Mouse (Mus musculus) neural tube, embryonic 12.5 days (tissue): Measurements from ENCODE around the gene Pmp22. TPM values are rescaled to one million over a fixed set of nuclear protein-coding genes. Genes with fewer than 3 reads are reported as not detected.

Source experiments
- ATAC-seq: fragments of 200-750 bp; cut with Nextera tagmentation; 2 replicates; pipeline ENCODE4 v1.8.0; 2017; ENCODE audit warnings: low read depth, mild to moderate bottlenecking, moderate TSS enrichment, moderate library complexity; ENCODE audit not compliant: low FRiP score
- H3K27ac ChIP-seq: fragments of 300-500 bp; sonication (generic); 2 replicates; pipeline ENCODE4 v1.5.1; 2016
- H3K27me3 ChIP-seq: fragments of 300-500 bp; sonication (generic); replicated peaks from 2 replicates; pipeline ENCODE4 v1.6.1; 2016; ENCODE audit warnings: mild to moderate bottlenecking
- H3K36me3 ChIP-seq: fragments of 300-500 bp; sonication (generic); 2 replicates; pipeline ENCODE4 v1.6.1; 2016; ENCODE audit warnings: mild to moderate bottlenecking
- H3K4me1 ChIP-seq: fragments of 300-500 bp; sonication (generic); 2 replicates; pipeline ENCODE4 v1.6.1; 2016
- H3K4me2 ChIP-seq: fragments of 300-500 bp; sonication (generic); replicated peaks from 2 replicates; pipeline ENCODE4 v1.6.1; 2016; ENCODE audit warnings: mild to moderate bottlenecking
- H3K4me3 ChIP-seq: fragments of 300-500 bp; sonication (generic); 2 replicates; pipeline ENCODE4 v1.5.1; 2016
- H3K9ac ChIP-seq: fragments of 300-500 bp; sonication (generic); 2 replicates; pipeline ENCODE4 v1.6.1; 2016; ENCODE audit warnings: mild to moderate bottlenecking
- H3K9me3 ChIP-seq: fragments of 300-500 bp; sonication (generic); 2 replicates; pipeline ENCODE4 v1.6.1; 2016; ENCODE audit warnings: mild to moderate bottlenecking
- WGBS: fragments of 180-500 bp; shearing (Covaris S2); methylation state at CpG from one replicate; pipeline ENCODE4 v1.1.7; 2016; 5-methylcytosine and 5-hydroxymethylcytosine counted together
- polyA plus RNA-seq: library from polyadenylated mRNA; unstranded; fragments of >200 nt; fragmentation: Nextera tagmentation; extraction: Ambion mirVana; gene quantifications from 2 replicates; pipeline ENCODE4 v1.2.1, GENCODE M21; 2016

Pmp22 gene
- polyA plus RNA-seq = 29.8 and 31.7 TPM in 2 replicates

DNA sequence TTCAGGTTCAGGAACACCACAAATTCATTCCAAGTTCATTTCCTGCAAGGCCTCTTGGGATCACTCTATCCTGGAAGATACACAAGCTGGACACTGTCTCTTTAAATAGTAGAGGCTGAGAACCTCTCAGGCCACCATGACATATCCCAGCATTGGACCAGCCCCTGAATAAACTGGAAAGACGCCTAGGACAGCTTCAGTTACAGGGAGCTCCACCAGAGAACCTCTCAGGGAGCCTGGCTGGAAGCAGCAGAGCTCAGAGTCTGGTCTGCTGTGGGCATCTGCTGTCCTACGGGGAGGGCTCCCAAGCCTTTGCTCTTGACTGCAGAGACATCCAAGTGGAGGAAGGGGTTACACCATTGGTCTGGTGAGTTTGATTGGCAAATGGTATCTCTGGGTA lies at the start of gene Pmp22:
TSS of gene Pmp22 (plus strand) at position 199 of the 400 bp plus-strand sequence.
- Histone ChIP-seq H3K4me3 (no peak within 1 kb of the TSS), H3K27ac (no peak within 1 kb of the TSS), H3K9me3 (no peaks in the 10 kb centered on the region), H3K9ac (no peak within 1 kb of the TSS), H3K4me2 (no peak within 1 kb of the TSS), H3K4me1 (peaks cover 26% of the 10 kb centered on the region), H3K27me3 (peaks cover 50% of the 10 kb centered on the region), H3K36me3 (no peaks in the 10 kb centered on the region)
- no peak for ATAC-seq
- WGBS = 76% methylated on average over 2 of the region's 2 CpGs

- no peak overlapping the region for H3K9ac ChIP-seq
- no peak overlapping the region for H3K4me2 ChIP-seq
- no peak for ATAC-seq
- H3K9me3 ChIP-seq = no peaks in the 10 kb centered on the region
- WGBS = 88% methylated on average over 3 of the region's 3 CpGs
- H3K27me3 ChIP-seq = no peaks in the 10 kb centered on the region
- H3K27ac ChIP-seq = no peak overlapping the region
- H3K36me3 ChIP-seq = no peaks in the 10 kb centered on the region
- H3K4me3 ChIP-seq = no peak overlapping the region
- no peaks in the 10 kb centered on the region for H3K4me1 ChIP-seq
Measured at GRCm38 (mm10) chr11:63084536-63084935, 44.2 kb upstream of the Pmp22 start.

DNA sequence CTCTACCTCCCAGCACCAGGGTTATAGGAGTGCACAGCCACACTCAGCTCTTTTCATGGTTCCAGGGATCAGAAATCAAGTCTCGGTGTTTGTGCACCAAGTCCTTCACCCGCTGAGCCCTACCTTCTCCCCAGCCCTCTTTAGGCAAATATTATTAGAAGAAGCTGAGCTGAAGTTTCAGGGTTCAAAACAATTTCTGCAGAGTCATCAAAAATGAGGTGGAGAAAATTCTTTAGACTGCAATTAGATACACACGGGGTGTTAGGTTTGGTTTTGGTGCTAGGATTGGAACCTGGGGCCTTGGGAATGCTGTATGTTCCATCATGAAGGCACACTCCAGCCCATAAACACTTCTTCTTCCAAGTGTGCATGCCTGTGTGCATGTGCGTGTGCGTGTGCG lies 40.1 kb upstream of the Pmp22 start:
- Histone ChIP-seq H3K4me2 (no peak overlapping the region), H3K4me1 (no peaks in the 10 kb centered on the region), H3K36me3 (no peaks in the 10 kb centered on the region), H3K27me3 (no peaks in the 10 kb centered on the region), H3K27ac (no peak overlapping the region), H3K9me3 (no peaks in the 10 kb centered on the region), H3K9ac (no peak overlapping the region), H3K4me3 (no peak overlapping the region)
- WGBS = 94% methylated on average over 6 of the region's 6 CpGs
- ATAC-seq = no peak

GRCm38 (mm10) chr11:63090210-63090609 lies 38.6 kb upstream of the Pmp22 start:
- Histone ChIP-seq H3K9ac (no peak overlapping the region), H3K4me2 (no peak overlapping the region)
- no peak for ATAC-seq

DNA sequence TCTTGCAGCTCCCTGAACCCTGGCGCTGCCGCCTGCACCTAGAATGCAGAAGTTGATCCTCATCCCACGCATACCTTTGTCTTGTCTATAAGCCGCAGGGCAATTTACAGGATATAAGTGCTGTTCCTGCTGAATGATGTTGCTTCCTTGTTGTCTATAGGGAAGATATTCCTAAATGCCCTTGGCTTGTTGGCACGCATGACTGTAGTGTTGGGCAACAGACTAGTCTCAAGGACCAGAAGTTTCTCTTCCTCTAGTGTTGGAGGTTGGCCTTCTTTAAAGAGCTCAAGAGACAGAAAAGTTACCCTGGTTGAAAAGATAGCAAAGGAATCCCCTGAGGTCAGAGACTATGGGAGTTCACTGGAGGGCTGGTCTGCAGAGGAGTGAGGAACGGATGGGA lies 37.8 kb upstream of the Pmp22 start:
- no peaks in the 10 kb centered on the region for H3K27me3 ChIP-seq
- ATAC-seq = no peak
- H3K4me1 ChIP-seq = no peaks in the 10 kb centered on the region
- no peaks in the 10 kb centered on the region for H3K9me3 ChIP-seq
- no peak overlapping the region for H3K27ac ChIP-seq
- H3K36me3 ChIP-seq = no peaks in the 10 kb centered on the region
- 94% methylated on average over 6 of the region's 6 CpGs for WGBS
- H3K4me2 ChIP-seq = no peak overlapping the region
- H3K4me3 ChIP-seq = no peak overlapping the region
- no peak overlapping the region for H3K9ac ChIP-seq

More at GRCm38 (mm10) chr11:63090210-63090609, 38.6 kb upstream of the Pmp22 start:
- Histone ChIP-seq H3K9me3 (no peaks in the 10 kb centered on the region), H3K36me3 (no peaks in the 10 kb centered on the region), H3K27me3 (no peaks in the 10 kb centered on the region), H3K27ac (no peak overlapping the region), H3K4me1 (no peaks in the 10 kb centered on the region), H3K4me3 (no peak overlapping the region)
- WGBS = 56% methylated on average over 4 of the region's 4 CpGs

DNA sequence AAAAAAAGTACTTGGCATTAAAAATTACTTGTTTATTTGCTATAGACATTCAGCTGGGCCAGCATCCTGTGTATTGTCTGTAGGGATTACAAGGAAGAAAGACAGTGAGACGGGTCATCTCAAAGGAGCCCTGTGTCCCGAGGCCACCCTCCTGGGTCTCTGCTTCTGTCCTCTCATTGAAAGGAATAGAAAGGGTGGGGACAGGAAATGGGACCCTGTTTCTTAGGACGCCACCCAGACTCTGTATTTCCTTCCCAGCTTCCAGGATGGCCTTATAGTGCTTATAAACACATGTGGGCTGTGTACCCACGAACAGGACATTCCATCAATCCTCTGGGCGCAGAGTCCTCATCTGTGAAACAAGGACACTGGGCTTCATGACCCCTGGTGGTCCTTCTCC lies 36.5 kb upstream of the Pmp22 start:
- Histone ChIP-seq H3K27me3 (no peaks in the 10 kb centered on the region), H3K9me3 (no peaks in the 10 kb centered on the region), H3K9ac (no peak overlapping the region), H3K4me3 (no peak overlapping the region), H3K4me2 (no peak overlapping the region), H3K36me3 (no peaks in the 10 kb centered on the region), H3K4me1 (no peaks in the 10 kb centered on the region), H3K27ac (no peak overlapping the region)
- ATAC-seq = no peak
- 69% methylated on average over 5 of the region's 5 CpGs for WGBS

GRCm38 (mm10) chr11:63093601-63094000 lies 35.2 kb upstream of the Pmp22 start:
- ATAC-seq = no peak
- Histone ChIP-seq H3K9ac (no peak overlapping the region), H3K9me3 (no peaks in the 10 kb centered on the region), H3K27ac (no peak overlapping the region), H3K4me1 (no peaks in the 10 kb centered on the region), H3K27me3 (no peaks in the 10 kb centered on the region), H3K36me3 (no peaks in the 10 kb centered on the region), H3K4me3 (no peak overlapping the region), H3K4me2 (no peak overlapping the region)
- WGBS = 76% methylated on average over 5 of the region's 5 CpGs

DNA sequence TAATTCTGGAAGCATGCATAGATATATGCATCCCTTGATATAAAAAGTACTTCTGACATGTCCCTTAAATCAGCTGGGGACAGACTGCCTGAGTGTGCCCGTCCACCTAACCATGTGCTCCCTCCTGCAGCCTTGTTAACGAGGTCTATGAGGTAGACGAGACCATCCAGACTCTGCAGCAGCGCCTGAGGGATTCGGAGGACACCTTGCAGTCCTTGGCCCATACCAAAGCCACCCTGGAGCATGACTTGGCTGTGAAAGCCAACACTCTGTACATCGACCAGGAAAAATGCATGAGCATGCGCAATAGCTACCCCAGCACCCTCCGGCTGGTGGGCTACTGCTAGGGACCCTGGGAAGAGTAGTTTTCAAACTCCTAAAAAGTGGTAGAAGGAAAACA lies 34.3 kb upstream of the Pmp22 start:
- Histone ChIP-seq H3K9ac (no peak overlapping the region), H3K4me1 (no peaks in the 10 kb centered on the region), H3K27ac (no peak overlapping the region), H3K27me3 (no peaks in the 10 kb centered on the region), H3K4me3 (no peak overlapping the region), H3K9me3 (no peaks in the 10 kb centered on the region), H3K36me3 (no peaks in the 10 kb centered on the region), H3K4me2 (no peak overlapping the region)
- 88% methylated on average over 8 of the region's 8 CpGs for WGBS
- no peak for ATAC-seq

GRCm38 (mm10) chr11:63098016-63098415 lies 30.8 kb upstream of the Pmp22 start:
- Histone ChIP-seq H3K27ac (no peak overlapping the region), H3K4me2 (no peak overlapping the region), H3K4me3 (no peak overlapping the region), H3K9me3 (no peaks in the 10 kb centered on the region), H3K36me3 (no peaks in the 10 kb centered on the region), H3K9ac (no peak overlapping the region), H3K4me1 (no peaks in the 10 kb centered on the region), H3K27me3 (no peaks in the 10 kb centered on the region)
- 73% methylated on average over 3 of the region's 3 CpGs for WGBS
- ATAC-seq = no peak

DNA sequence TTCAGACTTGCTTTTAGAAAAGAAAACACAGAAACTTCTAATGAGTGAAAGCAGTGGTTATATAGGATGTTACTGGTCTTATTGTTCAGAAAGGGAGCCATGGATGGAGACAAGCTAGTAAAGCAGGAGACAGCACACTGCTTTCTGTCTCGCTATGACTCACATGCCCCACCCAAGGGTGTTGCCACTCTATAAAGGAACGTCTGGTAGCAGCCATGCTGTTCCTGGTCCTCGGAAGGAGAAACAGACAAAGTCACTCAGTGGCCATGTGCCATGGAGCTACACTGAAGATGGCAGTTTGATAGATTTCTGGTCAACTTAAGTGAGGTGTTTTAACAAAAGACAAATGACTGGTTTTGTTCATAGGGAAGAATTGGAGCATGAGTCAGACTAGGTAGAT lies 29.4 kb upstream of the Pmp22 start:
- Histone ChIP-seq H3K4me3 (no peak overlapping the region), H3K27me3 (no peaks in the 10 kb centered on the region), H3K27ac (no peak overlapping the region), H3K4me1 (no peaks in the 10 kb centered on the region), H3K9ac (no peak overlapping the region), H3K4me2 (no peak overlapping the region), H3K9me3 (no peaks in the 10 kb centered on the region), H3K36me3 (no peaks in the 10 kb centered on the region)
- ATAC-seq = no peak
- WGBS = 87% methylated on average over 3 of the region's 3 CpGs

GRCm38 (mm10) chr11:63103256-63103655 lies 25.5 kb upstream of the Pmp22 start:
- no peak overlapping the region for H3K9ac ChIP-seq
- ATAC-seq = no peak
- H3K36me3 ChIP-seq = no peaks in the 10 kb centered on the region
- no peak overlapping the region for H3K27ac ChIP-seq
- no peaks in the 10 kb centered on the region for H3K9me3 ChIP-seq
- no peaks in the 10 kb centered on the region for H3K27me3 ChIP-seq
- no peak overlapping the region for H3K4me2 ChIP-seq
- H3K4me3 ChIP-seq = no peak overlapping the region
- 91% methylated on average over 7 of the region's 7 CpGs for WGBS
- H3K4me1 ChIP-seq = no peaks in the 10 kb centered on the region

DNA sequence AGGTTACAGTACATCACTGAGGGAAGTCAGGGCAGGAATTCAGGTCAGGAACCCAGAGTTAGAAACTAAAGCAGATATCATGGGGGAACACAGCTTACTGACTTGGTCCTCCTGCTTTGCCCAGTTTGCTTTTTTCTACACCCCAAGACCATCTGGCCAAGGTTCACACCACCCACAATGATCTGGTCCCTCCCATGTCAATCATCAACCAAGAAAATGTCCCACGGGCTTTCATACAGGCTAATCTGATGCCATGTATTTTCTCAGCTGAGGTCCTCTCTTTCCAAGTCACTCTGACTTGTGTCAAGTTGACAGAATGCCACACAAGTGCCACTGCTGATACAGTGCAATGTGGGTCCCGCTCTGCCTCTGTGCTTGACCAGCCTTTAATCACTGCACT lies 24.8 kb upstream of the Pmp22 start:
- 91% methylated on average over 2 of the region's 2 CpGs for WGBS
- H3K36me3 ChIP-seq = no peaks in the 10 kb centered on the region
- no peaks in the 10 kb centered on the region for H3K4me1 ChIP-seq
- H3K9me3 ChIP-seq = no peaks in the 10 kb centered on the region
- no peak overlapping the region for H3K27ac ChIP-seq
- H3K27me3 ChIP-seq = no peaks in the 10 kb centered on the region
- no peak for ATAC-seq
- no peak overlapping the region for H3K9ac ChIP-seq
- H3K4me2 ChIP-seq = no peak overlapping the region
- H3K4me3 ChIP-seq = no peak overlapping the region

GRCm38 (mm10) chr11:63109230-63109775 lies 19.5 kb upstream of the Pmp22 start:
- Histone ChIP-seq H3K4me3 (no peak overlapping the region), H3K9ac (no peak overlapping the region), H3K36me3 (no peaks in the 10 kb centered on the region), H3K27ac (no peak overlapping the region), H3K9me3 (no peaks in the 10 kb centered on the region), H3K4me1 (no peaks in the 10 kb centered on the region), H3K27me3 (no peaks in the 10 kb centered on the region), H3K4me2 (no peak overlapping the region)
- ATAC-seq = no peak
- WGBS = 50% methylated on average over 1 of the region's 1 CpGs
